Mouse (Mus musculus) intestine, postnatal 0 days (tissue): ENCODE results near the gene Kremen1. TPM values are rescaled to one million over a fixed set of nuclear protein-coding genes. Genes with fewer than 3 reads are reported as not detected.

Experiments
- ATAC-seq: fragments of 200-750 bp; cut with Nextera tagmentation; 2 replicates; pipeline ENCODE4 v1.8.0; 2017; ENCODE audit warnings: mild to moderate bottlenecking, moderate TSS enrichment, moderate library complexity
- H3K27ac ChIP-seq: fragments of 300-500 bp; sonication (generic); 2 replicates; pipeline ENCODE4 v1.5.1; 2014; ENCODE audit warnings: mild to moderate bottlenecking, low read depth, low read length, moderate library complexity
- H3K27me3 ChIP-seq: fragments of 300-500 bp; sonication (generic); replicated peaks from 2 replicates; pipeline ENCODE4 v1.6.1; 2014; ENCODE audit warnings: low read length, mixed read lengths; ENCODE audit not compliant: control insufficient read depth, insufficient read depth
- H3K36me3 ChIP-seq: fragments of 300-500 bp; sonication (generic); 2 replicates; pipeline ENCODE4 v1.6.1; 2014; ENCODE audit warnings: mild to moderate bottlenecking, moderate library complexity; ENCODE audit not compliant: control insufficient read depth, insufficient read depth
- H3K4me1 ChIP-seq: fragments of 300-500 bp; sonication (generic); replicated peaks from 2 replicates; pipeline ENCODE4 v1.6.1; 2014; ENCODE audit warnings: antibody characterized with exemption, low read length, mixed read lengths; ENCODE audit not compliant: control insufficient read depth, insufficient read depth
- H3K4me2 ChIP-seq: fragments of 300-500 bp; sonication (generic); replicated peaks from 2 replicates; pipeline ENCODE4 v1.6.1; 2014; ENCODE audit warnings: low read depth, mild to moderate bottlenecking, moderate library complexity
- H3K4me3 ChIP-seq: fragments of 300-500 bp; sonication (generic); 2 replicates; pipeline ENCODE4 v1.5.1; 2014; ENCODE audit warnings: low read depth, low read length
- H3K9ac ChIP-seq: fragments of 300-500 bp; sonication (generic); 2 replicates; pipeline ENCODE4 v1.6.1; 2014; ENCODE audit warnings: mild to moderate bottlenecking, low read depth, low read length
- H3K9me3 ChIP-seq: fragments of 300-500 bp; sonication (generic); 2 replicates; pipeline ENCODE4 v1.6.1; 2016; ENCODE audit warnings: mixed run types; ENCODE audit not compliant: control insufficient read depth
- CTCF ChIP-seq: sonication (generic); IDR thresholded peaks from 2 replicates; pipeline ENCODE4 v1.5.1; 2016; ENCODE audit warnings: low read depth, mild to moderate bottlenecking, control low read depth, antibody characterized with exemption, moderate library complexity
- WGBS: fragments of 180-500 bp; shearing (Covaris S2); extraction: QIAGEN DNeasy Blood & Tissue Kit; methylation state at CpG from one replicate; pipeline ENCODE4 v1.1.7; 2014; 5-methylcytosine and 5-hydroxymethylcytosine counted together
- polyA plus RNA-seq: library from polyadenylated mRNA; unstranded; fragments of >200 nt; fragmentation: Nextera tagmentation; extraction: Ambion mirVana; gene quantifications from 2 replicates; pipeline ENCODE4 v1.2.1, GENCODE M21; 2015

Gene Kremen1
- polyA plus RNA-seq, 1 experiment from 2014 or later, result 5.7 TPM

DNA sequence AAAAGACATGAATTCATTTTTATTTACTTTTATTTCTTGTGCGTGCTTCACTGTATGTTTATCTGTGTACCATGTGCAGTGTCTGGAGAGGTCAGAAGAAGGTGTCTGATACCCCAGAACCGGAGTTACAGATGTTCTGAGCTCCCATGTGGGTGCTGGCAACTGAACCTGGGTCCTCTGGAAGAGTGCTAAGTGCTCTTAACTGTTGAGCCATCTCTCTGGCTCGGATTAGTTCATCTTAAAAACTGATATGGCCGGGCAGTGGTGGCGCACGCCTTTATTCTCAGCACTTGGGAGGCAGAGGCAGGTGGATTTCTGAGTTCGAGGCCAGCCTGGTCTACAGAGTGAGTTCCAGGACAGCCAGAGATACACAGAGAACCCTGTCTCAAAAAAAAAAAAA lies 18.1 kb downstream of the Kremen1 start:
- no peak for TF ChIP-seq CTCF
- peaks cover 13% of the 10 kb centered on the region for H3K36me3 ChIP-seq
- no peaks in the 10 kb centered on the region for H3K4me1 ChIP-seq
- H3K4me2 ChIP-seq, result no peak overlapping the region
- H3K4me3 ChIP-seq, result no peak overlapping the region
- 94% methylated on average over 7 of the region's 7 CpGs for WGBS
- no peaks in the 10 kb centered on the region for H3K9me3 ChIP-seq
- no peaks in the 10 kb centered on the region for H3K27me3 ChIP-seq
- no peak for ATAC-seq
- no peak overlapping the region for H3K27ac ChIP-seq
- no peak overlapping the region for H3K9ac ChIP-seq

DNA sequence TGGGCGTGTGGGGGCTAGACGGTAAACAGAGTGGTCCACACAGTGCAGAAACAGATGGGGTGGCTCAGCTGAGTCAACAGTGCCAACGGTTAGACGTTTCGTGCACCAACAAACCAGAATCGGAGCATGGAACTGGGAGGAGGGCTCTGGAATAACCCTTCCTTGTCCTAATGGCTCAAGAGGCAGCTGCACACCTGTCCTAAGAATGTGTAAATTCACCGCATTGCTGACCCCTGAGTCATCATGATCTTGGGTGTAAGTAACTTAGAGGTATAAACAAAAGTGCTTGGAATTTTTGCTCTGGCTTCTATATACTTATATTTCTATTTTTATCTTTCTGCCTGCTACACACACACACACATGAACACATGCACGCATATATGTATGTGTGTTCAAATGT lies 19.2 kb downstream of the Kremen1 start:
- no peak overlapping the region for H3K4me3 ChIP-seq
- H3K4me2 ChIP-seq, result no peak overlapping the region
- H3K27me3 ChIP-seq, result no peaks in the 10 kb centered on the region
- ATAC-seq, result no peak
- H3K9ac ChIP-seq, result no peak overlapping the region
- TF ChIP-seq CTCF, result no peak
- WGBS, result 65% methylated on average over 8 of the region's 8 CpGs
- H3K27ac ChIP-seq, result no peak overlapping the region
- no peaks in the 10 kb centered on the region for H3K4me1 ChIP-seq
- H3K9me3 ChIP-seq, result no peaks in the 10 kb centered on the region
- H3K36me3 ChIP-seq, result peaks cover 19% of the 10 kb centered on the region

DNA sequence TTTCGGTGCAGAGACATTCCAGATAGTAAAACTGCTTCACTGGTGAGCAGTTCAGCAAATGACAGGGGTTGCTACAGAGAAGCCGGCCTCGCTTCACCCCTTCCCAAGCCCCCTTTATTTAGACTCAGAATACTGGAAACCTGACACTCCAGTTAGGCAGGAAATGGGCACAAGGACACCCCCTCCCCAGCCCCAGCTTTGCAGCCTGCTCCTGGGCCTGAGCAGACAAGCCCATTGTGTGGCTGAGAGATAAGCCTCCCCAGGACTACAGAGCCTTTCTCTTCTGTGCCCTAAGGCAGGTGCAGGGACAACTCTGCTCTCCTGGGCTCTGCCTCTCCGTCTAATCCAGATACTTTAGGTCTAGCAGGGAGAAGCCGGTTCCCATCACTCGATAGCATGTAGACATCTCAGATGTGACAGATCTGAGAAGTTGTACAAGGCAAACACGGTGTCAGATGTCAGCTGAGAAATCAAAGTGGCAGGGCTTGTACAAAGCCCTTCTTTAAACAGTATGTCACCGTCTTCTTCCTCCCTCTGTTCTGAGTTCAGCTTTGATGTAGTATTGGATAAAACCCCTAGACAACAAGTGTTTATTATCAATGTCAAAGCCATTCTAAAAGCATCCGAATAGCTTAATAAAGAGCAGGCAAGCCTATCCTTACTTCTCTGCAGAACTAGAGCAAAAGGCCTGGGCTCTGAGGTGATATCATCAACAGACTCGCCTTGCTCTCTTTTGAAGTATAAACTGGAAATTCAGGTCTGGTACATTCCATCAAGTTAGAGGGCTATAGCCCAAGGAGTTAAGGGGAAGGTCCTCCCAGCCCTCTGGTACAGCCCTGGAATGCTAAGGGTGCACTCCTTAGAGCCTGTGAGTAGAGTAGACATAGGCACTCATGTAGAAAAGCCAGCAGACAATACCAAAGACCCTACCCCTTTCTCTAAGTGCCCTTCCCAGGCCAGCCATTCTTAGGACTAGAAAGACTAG lies 21.4 kb downstream of the Kremen1 start:
- Histone ChIP-seq H3K27me3 (no peaks in the 10 kb centered on the region), H3K27ac (no peak overlapping the region), H3K9ac (no peak overlapping the region), H3K4me2 (no peak overlapping the region), H3K9me3 (no peaks in the 10 kb centered on the region), H3K4me3 (no peak overlapping the region), H3K36me3 (peaks cover 24% of the 10 kb centered on the region), H3K4me1 (no peaks in the 10 kb centered on the region)
- no peak for ATAC-seq
- TF ChIP-seq CTCF, result no peak
- WGBS, result 17% methylated on average over 10 of the region's 10 CpGs

DNA sequence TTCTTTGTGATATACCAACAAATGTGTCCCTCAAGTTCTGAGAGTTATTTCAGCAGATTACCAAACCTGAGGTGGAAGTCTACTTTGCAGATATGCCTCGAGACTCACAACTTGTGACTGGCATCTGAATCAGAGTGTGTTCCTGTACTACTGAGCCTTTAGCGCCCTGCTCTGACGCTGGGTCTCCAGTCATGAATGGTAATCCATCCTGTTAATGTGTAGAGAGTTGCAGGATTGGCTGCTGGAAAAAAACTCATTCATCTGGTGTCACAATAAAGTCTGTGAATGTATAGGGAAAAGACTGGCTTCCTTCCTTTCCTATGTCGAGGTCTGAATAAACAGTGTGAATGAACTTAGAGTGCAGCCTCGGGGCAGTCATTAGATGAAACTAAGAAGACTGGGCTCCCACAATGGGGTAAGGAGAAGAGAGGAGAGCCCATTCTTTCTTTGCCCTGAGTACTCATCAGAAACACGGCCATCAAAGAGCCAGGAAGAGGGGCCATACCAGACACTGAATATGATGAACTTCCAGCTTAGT lies 41.4 kb downstream of the Kremen1 start:
- Histone ChIP-seq H3K27ac (no peak overlapping the region), H3K4me1 (0 out of 2 replicates have a peak, but pooled peaks cover 2% of the 10 kb centered on the region), H3K27me3 (no peaks in the 10 kb centered on the region), H3K4me3 (no peak overlapping the region), H3K36me3 (no peaks in the 10 kb centered on the region), H3K9me3 (no peaks in the 10 kb centered on the region), H3K4me2 (no peak overlapping the region), H3K9ac (no peak overlapping the region)
- 43% methylated on average over 6 of the region's 6 CpGs for WGBS
- TF ChIP-seq CTCF, result no peak
- ATAC-seq, result no peak

DNA sequence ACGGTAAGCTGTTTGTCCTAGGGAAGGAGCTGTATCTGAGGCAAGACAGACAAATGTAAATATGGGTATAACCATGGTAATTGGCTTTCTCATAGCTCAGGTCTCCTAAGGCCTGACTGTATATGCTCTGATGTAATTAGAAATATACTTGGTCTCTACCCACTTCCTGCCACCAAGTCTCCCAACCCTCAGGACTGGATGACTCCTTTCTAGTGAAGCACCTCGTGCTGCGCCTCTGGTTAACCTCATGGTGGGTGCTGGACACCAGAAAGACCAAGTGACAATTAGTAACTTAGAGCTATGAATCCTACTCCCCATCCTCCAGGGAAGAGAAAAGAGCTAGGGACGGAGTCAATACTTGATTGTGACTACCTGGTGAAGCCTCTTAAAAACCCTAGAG lies 42.0 kb downstream of the Kremen1 start:
- Histone ChIP-seq H3K27me3 (no peaks in the 10 kb centered on the region), H3K9me3 (no peaks in the 10 kb centered on the region), H3K27ac (no peak overlapping the region), H3K4me3 (no peak overlapping the region), H3K4me2 (no peak overlapping the region), H3K36me3 (peaks cover 3% of the 10 kb centered on the region), H3K9ac (no peak overlapping the region), H3K4me1 (0 out of 2 replicates have a peak, but pooled peaks cover 2% of the 10 kb centered on the region)
- no peak for TF ChIP-seq CTCF
- WGBS, result 84% methylated on average over 4 of the region's 4 CpGs
- ATAC-seq, result no peak

DNA sequence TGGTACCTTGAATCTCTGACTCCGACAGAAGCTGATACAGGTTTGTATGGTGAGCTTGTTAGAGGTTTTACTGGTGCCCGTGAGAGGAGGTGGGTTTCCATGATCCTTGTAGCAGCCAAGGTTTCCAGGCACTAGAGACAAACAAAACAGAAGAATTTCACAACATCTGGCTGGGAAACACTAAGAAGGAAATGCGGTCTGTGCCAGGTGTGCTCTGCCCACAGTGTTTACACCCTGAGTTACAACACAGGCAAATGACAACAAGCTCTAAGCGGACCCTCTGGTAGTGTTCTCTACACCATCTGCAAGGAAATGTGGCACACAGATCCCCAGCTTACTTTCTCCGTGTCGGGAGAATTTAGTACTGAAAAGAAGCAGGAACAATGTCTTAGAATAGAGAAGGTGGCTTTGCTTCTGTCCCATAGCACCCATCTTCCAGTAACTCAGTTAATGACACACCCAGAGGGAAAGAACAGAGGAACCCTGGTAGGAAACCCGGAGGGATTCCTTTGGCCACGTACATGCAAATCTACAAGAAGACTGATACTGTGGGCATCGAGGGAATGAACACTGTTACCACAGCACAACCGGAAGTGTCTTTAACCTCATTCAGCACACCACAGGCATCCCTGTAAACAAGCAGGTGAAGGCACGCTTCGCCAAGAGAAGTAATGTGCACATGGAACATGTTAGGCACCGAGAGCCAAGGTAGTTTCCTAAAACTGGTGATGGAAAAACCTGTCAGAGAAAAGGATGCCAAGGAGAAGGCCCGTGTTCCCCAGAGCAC lies 45.8 kb downstream of the Kremen1 start:
- H3K9me3 ChIP-seq, result no peaks in the 10 kb centered on the region
- no peak for ATAC-seq
- no peak for TF ChIP-seq CTCF

More for the DNA sequence above, 45.8 kb downstream of the Kremen1 start:
- Histone ChIP-seq H3K4me2 (no peak overlapping the region), H3K27ac (no peak overlapping the region), H3K9ac (no peak overlapping the region), H3K4me1 (0 out of 2 replicates have a peak, but pooled peaks cover 1% of the 10 kb centered on the region), H3K4me3 (no peak overlapping the region), H3K27me3 (no peaks in the 10 kb centered on the region), H3K36me3 (peaks cover 11% of the 10 kb centered on the region)
- 84% methylated on average over 14 of the region's 14 CpGs for WGBS
